Mouse (Mus musculus): ENCODE results near the gene Cfap46.

The Cfap46 gene

GRCm38 (mm10) chr7:139683706-139684552 lies at the start of gene Cfap46:
Gene Cfap46 (minus strand): TSS chr7:139683817.
- peak; percentile 96 for DNase-seq

GRCm38 (mm10) chr7:139731276-139731696 lies 47.7 kb upstream of the Cfap46 start:
- DNase-seq = peak; percentile 7 to 47

- no peak for DNase-seq
These were observed 43.5 kb upstream of the Cfap46 start for GRCm38 (mm10) chr7:139727072-139727471.

- DNase-seq = no peak
These were observed 42.0 kb upstream of the Cfap46 start for GRCm38 (mm10) chr7:139725641-139726040.

GRCm38 (mm10) chr7:139723986-139724385 lies 40.4 kb upstream of the Cfap46 start:
- no peak for DNase-seq

- no peak for DNase-seq
These were observed 37.6 kb upstream of the Cfap46 start for GRCm38 (mm10) chr7:139721196-139721595.

- DNase-seq = no peak
These were observed 34.2 kb upstream of the Cfap46 start for GRCm38 (mm10) chr7:139717781-139718180.

- no peak for DNase-seq
These were observed 28.2 kb upstream of the Cfap46 start for GRCm38 (mm10) chr7:139711821-139712220.

GRCm38 (mm10) chr7:139706411-139707120 lies 22.9 kb upstream of the Cfap46 start:
- DNase-seq = no peak

- DNase-seq = no peak
These were observed 22.2 kb upstream of the Cfap46 start for GRCm38 (mm10) chr7:139705781-139706180.

- DNase-seq = no peak
These were observed 21.5 kb upstream of the Cfap46 start for GRCm38 (mm10) chr7:139705081-139705480.

- DNase-seq = no peak
These were observed 20.2 kb upstream of the Cfap46 start for GRCm38 (mm10) chr7:139703826-139704199.

- peak; percentile 75 to 93 for DNase-seq
These were observed 19.7 kb upstream of the Cfap46 start for GRCm38 (mm10) chr7:139703146-139703825.

- no peak for DNase-seq
These were observed 18.2 kb upstream of the Cfap46 start for GRCm38 (mm10) chr7:139701651-139702301.

- DNase-seq = no peak
These were observed 9.2 kb upstream of the Cfap46 start for GRCm38 (mm10) chr7:139692641-139693294.

GRCm38 (mm10) chr7:139692211-139692610 lies 8.6 kb upstream of the Cfap46 start:
- no peak for DNase-seq

- peak in 1 of 2 experiments; percentile 8 for DNase-seq
These were observed 1.7 kb upstream of the Cfap46 start for GRCm38 (mm10) chr7:139685336-139685735.

- DNase-seq = peak; percentile 95 to 98
These were observed 924 bp upstream of the Cfap46 start for GRCm38 (mm10) chr7:139684553-139684929.

GRCm38 (mm10) chr7:139681921-139682598 lies 1.6 kb downstream of the Cfap46 start:
- DNase-seq = peak in 1 of 2 experiments; percentile 14

- DNase-seq = no peak
These were observed 7.2 kb downstream of the Cfap46 start for GRCm38 (mm10) chr7:139676433-139676832.

- no peak for DNase-seq
These were observed 16.7 kb downstream of the Cfap46 start for GRCm38 (mm10) chr7:139666871-139667270.

GRCm38 (mm10) chr7:139663318-139663717 lies 20.3 kb downstream of the Cfap46 start:
- DNase-seq = peak; percentile 13 to 53

Measured in kidney, postnatal 25 days (tissue).